Mouse (Mus musculus) forebrain, embryonic 16.5 days (tissue): ENCODE measurements at regions not wholly inside any gene's neighbourhood (a gene's known extent, or its start where the extent isn't known, plus 50 kb on each side); places are given as distances from the start of the nearest gene placed in this dataset.

Source experiments
- ATAC-seq: fragments of 200-750 bp; cut with Nextera tagmentation; 2 replicates; pipeline ENCODE4 v1.8.0; 2017; ENCODE audit warnings: mild to moderate bottlenecking, moderate library complexity
- H3K27ac ChIP-seq: fragments of 300-500 bp; sonication (generic); 2 replicates; pipeline ENCODE4 v1.5.1; 2014; ENCODE audit warnings: low read length, control low read depth
- H3K27me3 ChIP-seq: fragments of 300-500 bp; sonication (generic); replicated peaks from 2 replicates; pipeline ENCODE4 v1.6.1; 2014; ENCODE audit warnings: low read length; ENCODE audit not compliant: control insufficient read depth, insufficient read depth
- H3K36me3 ChIP-seq: fragments of 300-500 bp; sonication (generic); 2 replicates; pipeline ENCODE4 v1.6.1; 2014; ENCODE audit not compliant: control insufficient read depth, insufficient read depth
- H3K4me1 ChIP-seq: fragments of 300-500 bp; sonication (generic); replicated peaks from 2 replicates; pipeline ENCODE4 v1.6.1; 2014; ENCODE audit warnings: low read length; ENCODE audit not compliant: control insufficient read depth, insufficient read depth
- H3K4me2 ChIP-seq: fragments of 300-500 bp; sonication (generic); 2 replicates; pipeline ENCODE4 v1.6.1; 2014; ENCODE audit warnings: mild to moderate bottlenecking, low read length, control low read depth
- H3K4me3 ChIP-seq: fragments of 300-500 bp; sonication (generic); replicated peaks from 2 replicates; pipeline ENCODE4 v1.5.1; 2014; ENCODE audit warnings: mild to moderate bottlenecking, low read length, control low read depth
- H3K9ac ChIP-seq: fragments of 300-500 bp; sonication (generic); replicated peaks from 2 replicates; pipeline ENCODE4 v1.6.1; 2014; ENCODE audit warnings: low read depth, low read length, control low read depth
- H3K9me3 ChIP-seq: fragments of 300-500 bp; sonication (generic); 2 replicates; pipeline ENCODE4 v1.6.1; 2016; ENCODE audit warnings: low read length; ENCODE audit not compliant: control insufficient read depth
- WGBS: fragments of 180-500 bp; shearing (Covaris S2); extraction: QIAGEN DNeasy Blood & Tissue Kit; methylation state at CpG from one replicate; pipeline ENCODE4 v1.1.7; 2014; 5-methylcytosine and 5-hydroxymethylcytosine counted together

DNA sequence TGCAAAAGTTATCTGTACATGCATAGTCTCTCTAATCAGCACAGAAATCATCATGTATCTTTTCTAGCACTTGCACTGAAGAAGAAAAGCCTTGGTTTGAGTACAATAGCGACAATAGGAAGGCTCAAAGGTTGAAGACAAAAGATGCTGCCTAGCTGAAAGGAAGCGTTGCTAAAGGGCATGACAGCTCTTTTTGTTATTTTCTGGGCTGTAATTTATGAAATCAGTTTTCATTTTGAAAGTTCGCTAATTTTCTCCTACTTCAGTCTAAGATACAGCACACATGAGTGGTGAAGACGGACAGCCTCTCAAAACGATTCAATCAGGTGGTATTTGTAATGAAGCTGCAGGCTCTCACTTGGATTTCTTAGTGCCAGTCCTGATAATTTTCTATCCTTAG is 124.4 kb upstream of the Zfp352 start:
- WGBS, result 30% methylated on average over 5 of the region's 5 CpGs
- Histone ChIP-seq H3K9ac (no peak overlapping the region), H3K9me3 (no peaks in the 10 kb centered on the region), H3K4me2 (no peak overlapping the region), H3K4me1 (no peaks in the 10 kb centered on the region), H3K4me3 (no peak overlapping the region), H3K36me3 (no peaks in the 10 kb centered on the region), H3K27ac (no peak overlapping the region), H3K27me3 (no peaks in the 10 kb centered on the region)
- ATAC-seq, result no peak

DNA sequence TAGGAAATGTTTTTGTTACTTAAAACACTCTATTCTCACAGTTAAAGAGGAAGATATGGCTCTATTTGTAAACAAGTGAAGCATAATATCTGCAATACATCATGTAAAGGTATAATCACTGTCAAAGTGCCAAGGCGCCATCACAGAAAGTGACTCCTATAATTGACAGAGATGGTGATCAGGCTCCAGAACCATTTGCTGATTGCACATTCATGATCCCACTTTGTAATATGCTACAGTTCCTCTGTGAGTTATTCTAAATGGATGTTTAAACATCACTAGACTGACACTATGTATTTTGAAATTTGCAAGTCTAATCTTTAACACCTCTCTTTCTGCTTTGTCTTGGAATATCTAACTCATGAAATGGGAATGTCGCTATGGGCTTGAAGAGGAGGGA is 109.8 kb upstream of the Zfp352 start:
- 75% methylated on average over 2 of the region's 2 CpGs for WGBS
- peak; percentile 36; the same call in 1 of the 2 replicates for ATAC-seq
- H3K9ac ChIP-seq, result no peak overlapping the region

DNA sequence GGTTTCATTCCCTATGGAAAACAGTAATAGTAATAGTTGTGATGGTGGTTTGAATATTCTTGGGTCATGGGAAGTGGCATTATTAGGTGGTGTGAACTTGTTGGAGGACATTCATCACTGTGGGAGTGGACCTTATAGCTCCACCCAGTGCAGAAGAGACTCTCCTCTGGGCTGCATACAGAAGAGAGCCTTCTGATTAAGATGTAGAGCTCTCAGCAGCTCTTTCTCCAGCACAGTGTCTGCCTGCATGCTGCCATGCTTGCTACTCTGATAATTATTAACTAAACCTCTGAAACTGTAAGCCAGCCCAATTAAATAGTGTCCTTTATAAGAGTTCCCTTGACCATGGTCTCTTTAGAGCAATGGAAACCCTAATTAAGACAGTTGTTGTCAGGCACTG is 92.7 kb upstream of the Zfp352 start:
- Histone ChIP-seq H3K27ac (no peak overlapping the region), H3K36me3 (no peaks in the 10 kb centered on the region), H3K9me3 (no peaks in the 10 kb centered on the region), H3K27me3 (no peaks in the 10 kb centered on the region), H3K9ac (no peak overlapping the region), H3K4me2 (no peak overlapping the region), H3K4me1 (no peaks in the 10 kb centered on the region), H3K4me3 (no peak overlapping the region)
- ATAC-seq, result no peak

More for the DNA sequence above, 109.8 kb upstream of the Zfp352 start:
- Histone ChIP-seq H3K9me3 (no peaks in the 10 kb centered on the region), H3K4me1 (no peaks in the 10 kb centered on the region), H3K27ac (no peak overlapping the region), H3K4me2 (no peak overlapping the region), H3K36me3 (no peaks in the 10 kb centered on the region), H3K27me3 (no peaks in the 10 kb centered on the region), H3K4me3 (no peak overlapping the region)

DNA sequence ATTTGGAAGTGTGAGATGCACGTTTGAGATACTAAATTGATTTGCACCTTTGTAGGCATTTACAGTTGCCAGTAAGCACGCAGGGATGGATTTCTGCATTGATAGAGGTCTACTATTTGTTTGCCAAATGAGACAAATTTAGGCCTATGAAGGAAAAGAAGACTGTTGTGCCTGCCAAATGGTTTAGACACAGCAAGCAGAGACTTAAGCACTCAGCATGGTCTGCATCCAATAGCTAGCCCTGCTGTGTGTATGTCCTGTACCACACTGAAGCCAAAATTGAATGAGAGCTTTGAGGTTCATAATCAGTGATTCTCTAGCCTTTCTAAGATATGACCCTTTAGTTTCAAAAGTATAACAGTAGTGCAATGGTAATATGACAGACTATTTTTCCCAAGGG is 74.5 kb upstream of the Zfp352 start:
- no peak overlapping the region for H3K4me3 ChIP-seq
- ATAC-seq, result no peak
- no peak overlapping the region for H3K9ac ChIP-seq
- H3K4me1 ChIP-seq, result no peaks in the 10 kb centered on the region
- 65% methylated on average over 2 of the region's 2 CpGs for WGBS
- H3K4me2 ChIP-seq, result no peak overlapping the region
- H3K27ac ChIP-seq, result no peak overlapping the region
- no peaks in the 10 kb centered on the region for H3K9me3 ChIP-seq
- no peaks in the 10 kb centered on the region for H3K27me3 ChIP-seq
- no peaks in the 10 kb centered on the region for H3K36me3 ChIP-seq
